ENCODE assay signal across 11 mouse cellular contexts in the genomic region with DNA sequence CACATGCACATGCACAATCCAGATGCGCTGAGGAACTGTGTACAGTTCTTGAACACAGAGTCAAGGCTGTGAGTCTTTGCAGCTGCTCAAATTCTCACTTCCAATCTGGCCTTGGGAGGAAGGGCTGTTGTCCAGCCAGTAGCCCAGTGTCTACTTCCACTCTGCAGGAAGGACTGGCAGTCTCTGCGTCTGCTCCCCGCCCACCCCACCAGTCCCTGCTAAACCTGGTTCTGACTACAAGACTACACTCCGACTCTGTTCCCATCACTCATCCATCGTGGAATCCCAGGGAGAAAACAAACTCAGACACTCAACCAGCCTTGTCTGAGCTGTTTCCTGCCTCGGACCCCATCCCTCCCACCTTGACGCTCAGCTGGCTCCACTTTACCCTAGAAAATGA. TPM values are rescaled to one million over a fixed set of nuclear protein-coding genes. Genes with fewer than 3 reads are reported as not detected.
DNase-seq lines count a peak whose midpoint lies in the region; ATAC-seq and TF ChIP-seq lines count a peak whose summit lies in the region.
"Had no signal": no experiment of that assay in that cellular context is flagged by ENCODE, and none has a peak within 500 bp of the region (broad histone marks: within the 10 kb centered on the region; RNA-seq: fewer than 3 reads in every experiment).

No protein-coding gene starts in this region.

- WGBS in hindbrain, postnatal 0 days, result 76% methylated on average over 7 of the region's 7 CpGs
- 82% methylated on average over 7 of the region's 7 CpGs for WGBS in hindbrain, embryonic 14.5 days
- 69% methylated on average over 7 of the region's 7 CpGs for WGBS in heart, embryonic 11.5 days (ENCODE audit: insufficient replicate concordance)
- 68% methylated on average over 7 of the region's 7 CpGs for WGBS in small intestine, adult 2 months

- H3K9me3 ChIP-seq in hindbrain, postnatal 0 days (ENCODE audit: low read length), result no peaks in the 10 kb centered on the region
- H3K9me3 ChIP-seq in hindbrain, embryonic 14.5 days (ENCODE audit: control insufficient read depth, low read length), result no peaks in the 10 kb centered on the region
- no peaks in the 10 kb centered on the region for H3K9me3 ChIP-seq in heart, embryonic 11.5 days (replicated peaks; ENCODE audit: control insufficient read depth, low read length)
- H3K9me3 ChIP-seq: G1E; midbrain, embryonic 13.5 days had no signal

- no peaks in the 10 kb centered on the region for H3K27me3 ChIP-seq in hindbrain, postnatal 0 days (ENCODE audit: insufficient read depth, low read length)
- H3K27me3 ChIP-seq in hindbrain, embryonic 14.5 days (ENCODE audit: control insufficient read depth, insufficient read depth, low read length), result no peaks in the 10 kb centered on the region
- H3K27me3 ChIP-seq in heart, embryonic 11.5 days (ENCODE audit: control insufficient read depth, insufficient read depth, low read length), result no peaks in the 10 kb centered on the region
- no peaks in the 10 kb centered on the region for H3K27me3 ChIP-seq in small intestine, adult 2 months (ENCODE audit: control insufficient read depth, insufficient read depth, low read length)
- H3K27me3 ChIP-seq: midbrain, embryonic 13.5 days had no signal

- no peak overlapping the region for H3K4me2 ChIP-seq in hindbrain, postnatal 0 days (ENCODE audit: low read depth, low read length)
- H3K4me2 ChIP-seq in hindbrain, embryonic 14.5 days (replicated peaks), result no peak overlapping the region
- no peak overlapping the region for H3K4me2 ChIP-seq in heart, embryonic 11.5 days
- H3K4me2 ChIP-seq: midbrain, embryonic 13.5 days had no signal

- H3K4me1 ChIP-seq in hindbrain, postnatal 0 days (ENCODE audit: insufficient read depth, low read length), result no peaks in the 10 kb centered on the region
- 0 out of 2 replicates have a peak, but pooled peaks cover 3% of the 10 kb centered on the region for H3K4me1 ChIP-seq in hindbrain, embryonic 14.5 days (replicated peaks; ENCODE audit: control insufficient read depth, insufficient read depth, low read length)
- H3K4me1 ChIP-seq in brown adipose tissue, adult 24 weeks (ENCODE audit: control insufficient read depth, insufficient read depth, insufficient read length, low read length), result no peaks in the 10 kb centered on the region
- 0 out of 2 replicates have a peak, but pooled peaks cover 3% of the 10 kb centered on the region for H3K4me1 ChIP-seq in heart, embryonic 11.5 days (ENCODE audit: control insufficient read depth, insufficient read depth, low read length)
- peaks cover 34% of the 10 kb centered on the region for H3K4me1 ChIP-seq in small intestine, adult 2 months (ENCODE audit: control insufficient read depth, insufficient read depth, insufficient read length, low read length)

- no peaks in the 10 kb centered on the region for H3K36me3 ChIP-seq in hindbrain, postnatal 0 days (ENCODE audit: insufficient read depth, low read length)
- peaks cover 10% of the 10 kb centered on the region; the same call in 1 of the 2 replicates for H3K36me3 ChIP-seq in hindbrain, embryonic 14.5 days (replicated peaks; ENCODE audit: control insufficient read depth, insufficient read depth)
- H3K36me3 ChIP-seq in heart, embryonic 11.5 days (ENCODE audit: control insufficient read depth, insufficient read depth, low read length), result peaks cover 26% of the 10 kb centered on the region
- H3K36me3 ChIP-seq in small intestine, adult 2 months (ENCODE audit: control insufficient read depth, insufficient read depth, low read length), result peaks cover 32% of the 10 kb centered on the region
- H3K36me3 ChIP-seq: G1E had no signal

- 0 out of 2 replicates have a peak overlapping the region, but pooled peaks have one; percentile 32 for H3K27ac ChIP-seq in hindbrain, postnatal 0 days
- no peak overlapping the region for H3K27ac ChIP-seq in hindbrain, embryonic 14.5 days
- H3K27ac ChIP-seq in brown adipose tissue, adult 24 weeks (replicated peaks; ENCODE audit: low read depth, low read length), result no peak overlapping the region
- no peak overlapping the region for H3K27ac ChIP-seq in heart, embryonic 11.5 days (ENCODE audit: low read depth, low read length)
- no peak overlapping the region for H3K27ac ChIP-seq in small intestine, adult 2 months (ENCODE audit: insufficient read depth, low read depth, low read length)
- H3K27ac ChIP-seq: midbrain, embryonic 13.5 days had no signal

- H3K9ac ChIP-seq in hindbrain, postnatal 0 days (replicated peaks; ENCODE audit: low read length), result no peak overlapping the region
- no peak overlapping the region for H3K9ac ChIP-seq in hindbrain, embryonic 14.5 days
- H3K9ac ChIP-seq in heart, embryonic 11.5 days (ENCODE audit: low read depth, low read length), result 0 out of 2 replicates have a peak overlapping the region, but pooled peaks have one; percentile 36
- H3K9ac ChIP-seq: midbrain, embryonic 13.5 days had no signal

- no peak for TF ChIP-seq CTCF in hindbrain, postnatal 0 days (IDR thresholded peaks at IDR 0.05; ENCODE audit: low read depth)
- TF ChIP-seq CTCF in small intestine, adult 2 months (IDR thresholded peaks at IDR 0.05; ENCODE audit: extremely low read depth, insufficient read length, insufficient replicate concordance, low read depth, low read length), result no peak

- DNase-seq in hindbrain, postnatal 0 days (ENCODE audit: low spot score), result no peak
- DNase-seq in hindbrain, embryonic 14.5 days (ENCODE audit: low spot score), result no peak
- DNase-seq in spleen, postnatal 10 days (ENCODE audit: low spot score in 2 of 2), result no peak
- DNase-seq in cerebellum, adult 18-20 months, result no peak
- DNase-seq: thymus, adult 18-20 months had no signal

- TF ChIP-seq POLR2A in small intestine, adult 2 months (IDR thresholded peaks at IDR 0.05; ENCODE audit: low read depth, low read length), result no peak

- no peak overlapping the region for H3K4me3 ChIP-seq in hindbrain, postnatal 0 days (ENCODE audit: low read length)
- no peak overlapping the region for H3K4me3 ChIP-seq in hindbrain, embryonic 14.5 days (replicated peaks; ENCODE audit: low read length)
- peak overlapping the region; percentile 36 for H3K4me3 ChIP-seq in brown adipose tissue, adult 24 weeks (ENCODE audit: insufficient read depth, low read depth, low read length)
- H3K4me3 ChIP-seq in heart, embryonic 11.5 days (ENCODE audit: low read depth, low read length), result no peak overlapping the region
- peak overlapping the region; percentile 9; the same call in 1 of the 2 replicates for H3K4me3 ChIP-seq in small intestine, adult 2 months (ENCODE audit: low read depth, low read length)
- H3K4me3 ChIP-seq: midbrain, embryonic 13.5 days had no signal

- ATAC-seq in hindbrain, postnatal 0 days, result no peak
- no peak for ATAC-seq in hindbrain, embryonic 14.5 days (ENCODE audit: low FRiP score)
- no peak for ATAC-seq in heart, embryonic 11.5 days (replicated peaks; ENCODE audit: insufficient number of reproducible peaks, low FRiP score, low TSS enrichment)
- ATAC-seq: inflammation-experienced regulatory T-cells, adult 6 months; midbrain, embryonic 13.5 days had no signal

RNA-seq across cellular contexts. Expression of gene Lrp4, which starts 18.5 kb away (rescaled TPM):
- 28.0 and 28.4 TPM in 2 replicates for total RNA-seq in hindbrain, postnatal 0 days (2014; rRNA removed)
- 4.9 and 6.7 TPM in 2 replicates for polyA plus RNA-seq in hindbrain, postnatal 0 days (2015; fragmentation: Nextera tagmentation; extraction: Ambion mirVana)
- polyA plus RNA-seq in hindbrain, embryonic 14.5 days (2014; fragmentation: Nextera tagmentation; extraction: Ambion mirVana), result 4.1 and 4.5 TPM in 2 replicates
- 0.48 and 0.63 TPM in 2 replicates for polyA plus RNA-seq in brown adipose tissue, adult 24 weeks (2012; ENCODE audit: insufficient read depth, insufficient read length, missing spikeins)
- 3.8 and 4.0 TPM in 2 replicates for polyA plus RNA-seq in heart, embryonic 11.5 days (2014; fragmentation: Nextera tagmentation; extraction: Ambion mirVana)
- polyA plus RNA-seq in small intestine, adult 2 months (2012; rRNA removed), result 6.4 and 12.0 TPM in 2 replicates
- polyA plus RNA-seq: G1E had no signal

RNA-seq across cellular contexts. Expression of gene 1110051M20Rik, which starts 31.3 kb away (rescaled TPM):
- 152 and 175 TPM in 2 replicates for total RNA-seq in hindbrain, postnatal 0 days (2014; rRNA removed)
- 136 and 141 TPM in 2 replicates for polyA plus RNA-seq in hindbrain, postnatal 0 days (2015; fragmentation: Nextera tagmentation; extraction: Ambion mirVana)
- polyA plus RNA-seq in hindbrain, embryonic 14.5 days (2014; fragmentation: Nextera tagmentation; extraction: Ambion mirVana), result 143 and 155 TPM in 2 replicates
- 4.4 and 12.6 TPM in 2 replicates for polyA plus RNA-seq in brown adipose tissue, adult 24 weeks (2012; ENCODE audit: insufficient read depth, insufficient read length, missing spikeins)
- polyA plus RNA-seq in heart, embryonic 11.5 days (2014; fragmentation: Nextera tagmentation; extraction: Ambion mirVana), result 43.9 and 47.4 TPM in 2 replicates
- 2.5 and 3.9 TPM in 2 replicates for polyA plus RNA-seq in small intestine, adult 2 months (2012; rRNA removed)

RNA-seq across cellular contexts. Expression of gene Ckap5, which starts 50.8 kb away (rescaled TPM):
- 101 and 104 TPM in 2 replicates for total RNA-seq in hindbrain, postnatal 0 days (2014; rRNA removed)
- 103 and 109 TPM in 2 replicates for polyA plus RNA-seq in hindbrain, postnatal 0 days (2015; fragmentation: Nextera tagmentation; extraction: Ambion mirVana)
- polyA plus RNA-seq in hindbrain, embryonic 14.5 days (2014; fragmentation: Nextera tagmentation; extraction: Ambion mirVana), result 115 and 124 TPM in 2 replicates
- 13.8 and 16.6 TPM in 2 replicates for polyA plus RNA-seq in brown adipose tissue, adult 24 weeks (2012; ENCODE audit: insufficient read depth, insufficient read length, missing spikeins)
- polyA plus RNA-seq in heart, embryonic 11.5 days (2014; fragmentation: Nextera tagmentation; extraction: Ambion mirVana), result 62.2 and 77.6 TPM in 2 replicates
- polyA plus RNA-seq in small intestine, adult 2 months (2012; rRNA removed), result 1.1 and 2.7 TPM in 2 replicates

Comparison
In these comparisons a context has a peak if more than half of its experiments do, and no peak if none do; other contexts are left out.
1. H3K4me3 ChIP-seq: peak in brown adipose tissue, adult 24 weeks (single experiment) and small intestine, adult 2 months (single experiment); none in hindbrain, postnatal 0 days (single experiment), hindbrain, embryonic 14.5 days (single experiment) and heart, embryonic 11.5 days (single experiment).